Mouse (Mus musculus) bone marrow, adult 2 months (tissue): Measurements from ENCODE around the gene Tmem199.

ENCODE experiments used
- CTCF ChIP-seq: fragments of 200-500 bp; IDR thresholded peaks from 2 replicates; pipeline ENCODE4 v1.5.1; 2011; ENCODE audit warnings: low read length, control low read depth; ENCODE audit not compliant: control insufficient read depth, insufficient read depth
- POLR2A ChIP-seq: fragments of 200-500 bp; IDR thresholded peaks from 2 replicates; pipeline ENCODE4 v1.6.1; 2011; ENCODE audit warnings: low read depth, mild to moderate bottlenecking, control low read depth, low read length, borderline replicate concordance; ENCODE audit not compliant: control insufficient read depth

GRCm38 (mm10) chr11:78495904-78496303, 16.1 kb downstream of the Tmem199 start:
- TF ChIP-seq CTCF, result no peak
- no peak for TF ChIP-seq POLR2A
